Mouse (Mus musculus) liver, embryonic 14.5 days (tissue): ENCODE measurements around the gene Gtf2a2.

Source experiments
- CTCF ChIP-seq: IDR thresholded peaks from 2 replicates; pipeline ENCODE4 v1.5.1; 2016; ENCODE audit warnings: antibody characterized with exemption, low read depth, control low read depth
- EP300 ChIP-seq: IDR thresholded peaks from 2 replicates; pipeline ENCODE4 v1.6.1; 2016; ENCODE audit warnings: antibody characterized with exemption, low read depth

DNA sequence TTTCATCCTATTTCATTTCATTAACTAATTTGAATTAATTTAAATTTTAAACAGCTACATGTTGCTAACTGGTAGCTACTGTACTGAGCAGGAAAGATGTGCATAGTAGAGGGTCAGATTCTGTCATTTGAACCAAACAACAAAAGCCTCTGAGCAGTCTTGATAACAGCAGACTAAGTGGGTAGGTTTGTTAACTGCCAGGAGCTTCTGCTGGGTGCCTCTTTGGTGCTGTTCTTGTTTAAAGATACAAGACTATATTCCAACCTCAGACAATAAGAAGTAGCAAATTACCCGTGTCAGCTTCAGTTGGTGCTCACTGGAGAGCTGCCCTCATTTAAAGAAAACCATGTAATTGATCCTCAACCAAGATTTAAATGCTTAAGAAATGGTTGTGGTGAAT lies 9.3 kb downstream of the Gtf2a2 start:
- TF ChIP-seq CTCF (no peak), EP300 (no peak)
